Mouse (Mus musculus) kidney, adult 2 months (tissue): ENCODE results near the gene Rpl23a. TPM values are rescaled to one million over a fixed set of nuclear protein-coding genes. Genes with fewer than 3 reads are reported as not detected.

ENCODE experiments used
- DNase-seq: peaks from one replicate; pipeline ENCODE4 v3.0.0; 2021
- H3K27ac ChIP-seq: fragments of 200-500 bp; 2 replicates; pipeline ENCODE4 v1.5.1; 2012; ENCODE audit warnings: low read depth, low read length, control low read depth, inconsistent platforms; ENCODE audit not compliant: insufficient read depth
- H3K27me3 ChIP-seq: fragments of 200-500 bp; replicated peaks from 2 replicates; pipeline ENCODE4 v1.6.1; 2012; ENCODE audit warnings: mild to moderate bottlenecking, moderate library complexity, low read length, inconsistent platforms; ENCODE audit not compliant: control insufficient read depth, insufficient read depth
- H3K36me3 ChIP-seq: fragments of 200-500 bp; 2 replicates; pipeline ENCODE4 v1.6.1; 2012; ENCODE audit warnings: mild to moderate bottlenecking, moderate library complexity, low read length, inconsistent platforms; ENCODE audit not compliant: control insufficient read depth, insufficient read depth
- H3K4me1 ChIP-seq: fragments of 200-500 bp; 2 replicates; pipeline ENCODE4 v1.6.1; 2011; ENCODE audit warnings: low read length; ENCODE audit not compliant: control insufficient read depth, insufficient read depth
- H3K4me3 ChIP-seq: fragments of 200-500 bp; 2 replicates; pipeline ENCODE4 v1.5.1; 2011; ENCODE audit warnings: mild to moderate bottlenecking, low read depth, low read length, control low read depth; ENCODE audit not compliant: insufficient read depth
- CTCF ChIP-seq: fragments of 200-500 bp; conservative IDR thresholded peaks from 2 replicates; pipeline ENCODE4 v1.5.1; 2011; ENCODE audit warnings: low read depth, mild to moderate bottlenecking, control low read depth, low read length, moderate library complexity, mixed read lengths; ENCODE audit not compliant: insufficient read depth, insufficient read length
- POLR2A ChIP-seq: fragments of 200-500 bp; IDR thresholded peaks from one replicate; pipeline ENCODE4 v1.6.1; 2011; ENCODE audit warnings: low read depth, low read length, control low read depth
- WGBS: fragments of 180-500 bp; shearing (Covaris S2); methylation state at CpG from one replicate; pipeline ENCODE4 v1.1.7; 2018; 5-methylcytosine and 5-hydroxymethylcytosine counted together
- polyA plus RNA-seq: library from polyadenylated mRNA; depleted of rRNA; stranded (reverse); fragments of >200 nt; gene quantifications from 2 replicates; pipeline ENCODE4 v1.2.3, GENCODE M21; 2012; rRNA removed

Gene Rpl23a
- polyA plus RNA-seq, 1 experiment: 278 TPM

GRCm38 (mm10) chr11:78134344-78134743 is 49.0 kb downstream of the Rpl23a start:
- Histone ChIP-seq H3K27ac (no peak overlapping the region), H3K27me3 (no peaks in the 10 kb centered on the region), H3K4me3 (no peak overlapping the region), H3K4me1 (peaks cover 16% of the 10 kb centered on the region; the same call in 1 of the 2 replicates), H3K36me3 (no peaks in the 10 kb centered on the region)
- no peak for DNase-seq
- TF ChIP-seq POLR2A (no peak), CTCF (no peak)
- WGBS: 62% methylated on average over 3 of the region's 3 CpGs

GRCm38 (mm10) chr11:78133915-78134314 is 49.5 kb downstream of the Rpl23a start:
- 81% methylated on average over 6 of the region's 6 CpGs for WGBS
- Histone ChIP-seq H3K36me3 (no peaks in the 10 kb centered on the region), H3K27ac (no peak overlapping the region), H3K4me3 (no peak overlapping the region), H3K27me3 (no peaks in the 10 kb centered on the region), H3K4me1 (peaks cover 16% of the 10 kb centered on the region; the same call in 1 of the 2 replicates)
- no peak for DNase-seq
- no peak for TF ChIP-seq POLR2A

Other genes starting within 250 kb of the Rpl23a start
- gene Phf12, start 200.8 kb downstream of the Rpl23a start, polyA plus RNA-seq: 33.0 and 35.7 TPM in 2 replicates
- gene Dhrs13, start 151.3 kb downstream of the Rpl23a start, polyA plus RNA-seq: 7.1 and 9.3 TPM in 2 replicates
- 95.0 and 96.9 TPM in 2 replicates for gene Flot2, start 145.7 kb downstream of the Rpl23a start, polyA plus RNA-seq
- gene Eral1, start 103.2 kb downstream of the Rpl23a start, polyA plus RNA-seq: 39.1 and 41.6 TPM in 2 replicates
- gene Fam222b, start 88.9 kb downstream of the Rpl23a start, polyA plus RNA-seq: 13.4 and 14.7 TPM in 2 replicates
- 108 and 126 TPM in 2 replicates for gene Traf4, start 18.0 kb downstream of the Rpl23a start, polyA plus RNA-seq
- 18.3 and 24.6 TPM in 2 replicates for gene Nek8, start 6.9 kb downstream of the Rpl23a start, polyA plus RNA-seq
- gene Tlcd1, start 6.9 kb downstream of the Rpl23a start, polyA plus RNA-seq: 78.2 and 144 TPM in 2 replicates
- 78.1 and 92.4 TPM in 2 replicates for gene Rab34, start 4.8 kb upstream of the Rpl23a start, polyA plus RNA-seq
- gene Proca1, start 9.8 kb upstream of the Rpl23a start, polyA plus RNA-seq: 1.2 and 1.8 TPM in 2 replicates
- 127 and 129 TPM in 2 replicates for gene Sdf2, start 62.2 kb upstream of the Rpl23a start, polyA plus RNA-seq
- gene Supt6, start 62.4 kb upstream of the Rpl23a start, polyA plus RNA-seq: 17.8 and 20.7 TPM in 2 replicates
- gene 2610507B11Rik, start 78.2 kb upstream of the Rpl23a start, polyA plus RNA-seq: 103 and 122 TPM in 2 replicates
- gene BC030499, start 107.3 kb upstream of the Rpl23a start, polyA plus RNA-seq: 0.15 and 0.19 TPM in 2 replicates
- 13.2 and 15.0 TPM in 2 replicates for gene Spag5, start 117.9 kb upstream of the Rpl23a start, polyA plus RNA-seq
- gene Aldoc, start 139.4 kb upstream of the Rpl23a start, polyA plus RNA-seq: 36.2 and 43.5 TPM in 2 replicates
- gene Pigs, start 144.8 kb upstream of the Rpl23a start, polyA plus RNA-seq: 69.1 and 79.1 TPM in 2 replicates
- 20.3 and 20.8 TPM in 2 replicates for gene Unc119, start 159.9 kb upstream of the Rpl23a start, polyA plus RNA-seq
- 0.03 and 0.05 TPM in 2 replicates for gene Foxn1, start 203.0 kb upstream of the Rpl23a start, polyA plus RNA-seq
- 91.0 and 105 TPM in 2 replicates for gene Slc13a2, start 238.6 kb upstream of the Rpl23a start, polyA plus RNA-seq